Mouse (Mus musculus) midbrain, embryonic 15.5 days (tissue): ENCODE results near the gene Ecm2. TPM values are rescaled to one million over a fixed set of nuclear protein-coding genes. Genes with fewer than 3 reads are reported as not detected.

Experiments used
- ATAC-seq: fragments of 200-750 bp; cut with Nextera tagmentation; replicated peaks from 2 replicates; pipeline ENCODE4 v1.8.0; 2017; ENCODE audit warnings: moderate TSS enrichment
- H3K27ac ChIP-seq: fragments of 300-500 bp; sonication (generic); 2 replicates; pipeline ENCODE4 v1.5.1; 2015; ENCODE audit warnings: mild to moderate bottlenecking, inconsistent platforms
- H3K27me3 ChIP-seq: fragments of 300-500 bp; sonication (generic); replicated peaks from 2 replicates; pipeline ENCODE4 v1.6.1; 2015; ENCODE audit warnings: inconsistent platforms
- H3K36me3 ChIP-seq: fragments of 300-500 bp; sonication (generic); replicated peaks from 2 replicates; pipeline ENCODE4 v1.6.1; 2015; ENCODE audit warnings: inconsistent platforms
- H3K4me1 ChIP-seq: fragments of 300-500 bp; sonication (generic); 2 replicates; pipeline ENCODE4 v1.6.1; 2015; ENCODE audit warnings: inconsistent platforms
- H3K4me2 ChIP-seq: fragments of 300-500 bp; sonication (generic); 2 replicates; pipeline ENCODE4 v1.6.1; 2015; ENCODE audit warnings: inconsistent platforms, mild to moderate bottlenecking, moderate library complexity
- H3K4me3 ChIP-seq: fragments of 300-500 bp; sonication (generic); 2 replicates; pipeline ENCODE4 v1.5.1; 2015; ENCODE audit warnings: mild to moderate bottlenecking, inconsistent platforms
- H3K9ac ChIP-seq: fragments of 300-500 bp; sonication (generic); 2 replicates; pipeline ENCODE4 v1.6.1; 2015; ENCODE audit warnings: mild to moderate bottlenecking, inconsistent platforms
- H3K9me3 ChIP-seq: fragments of 300-500 bp; sonication (generic); 2 replicates; pipeline ENCODE4 v1.6.1; 2016; ENCODE audit warnings: inconsistent platforms
- WGBS: fragments of 180-500 bp; shearing (Covaris S2); methylation state at CpG from one replicate; pipeline ENCODE4 v1.1.7; 2015; ENCODE audit warnings: mixed read lengths; 5-methylcytosine and 5-hydroxymethylcytosine counted together
- polyA plus RNA-seq: library from polyadenylated mRNA; unstranded; fragments of >200 nt; fragmentation: Nextera tagmentation; extraction: Ambion mirVana; gene quantifications from 2 replicates; pipeline ENCODE4 v1.2.1, GENCODE M21; 2015

Gene Ecm2
- polyA plus RNA-seq, 1 experiment from 2014 or later: 1.9 TPM

- ATAC-seq: no peak
- H3K27ac ChIP-seq: no peak overlapping the region
- H3K27me3 ChIP-seq: no peaks in the 10 kb centered on the region
- no peaks in the 10 kb centered on the region for H3K9me3 ChIP-seq
- H3K36me3 ChIP-seq: no peaks in the 10 kb centered on the region
- H3K9ac ChIP-seq: no peak overlapping the region
- WGBS: 76% methylated on average over 3 of the region's 3 CpGs
- no peak overlapping the region for H3K4me2 ChIP-seq
- no peaks in the 10 kb centered on the region for H3K4me1 ChIP-seq
- no peak overlapping the region for H3K4me3 ChIP-seq
Observed at GRCm38 (mm10) chr13:49570371-49570770, 65.8 kb downstream of the Ecm2 start.

GRCm38 (mm10) chr13:49571418-49571817, 66.8 kb downstream of the Ecm2 start:
- Histone ChIP-seq H3K4me2 (no peak overlapping the region), H3K4me3 (no peak overlapping the region), H3K36me3 (no peaks in the 10 kb centered on the region), H3K27ac (no peak overlapping the region), H3K4me1 (no peaks in the 10 kb centered on the region), H3K9me3 (no peaks in the 10 kb centered on the region), H3K9ac (no peak overlapping the region), H3K27me3 (no peaks in the 10 kb centered on the region)
- 91% methylated on average over 2 of the region's 2 CpGs for WGBS
- no peak for ATAC-seq

GRCm38 (mm10) chr13:49581541-49582530, 77.2 kb downstream of the Ecm2 start, which contains the start of gene Omd:
Gene Omd, plus strand, starts transcription at chr13:49582462.
- Histone ChIP-seq H3K4me2 (no peak within 1 kb of the TSS), H3K36me3 (no peaks in the 10 kb centered on the region), H3K27me3 (no peaks in the 10 kb centered on the region), H3K9ac (no peak within 1 kb of the TSS), H3K9me3 (no peaks in the 10 kb centered on the region), H3K4me1 (no peaks in the 10 kb centered on the region), H3K4me3 (no peak within 1 kb of the TSS), H3K27ac (no peak within 1 kb of the TSS)
- no peak for ATAC-seq
- 86% methylated on average over 8 of the region's 8 CpGs for WGBS

Other genes with a start within 250 kb of the Ecm2 start
- 3.1 TPM in 2 replicates for gene Fgd3, start 184.5 kb upstream of the Ecm2 start, polyA plus RNA-seq
- 28.3 and 29.2 TPM in 2 replicates for gene Bicd2, start 163.2 kb upstream of the Ecm2 start, polyA plus RNA-seq
- 14.0 and 14.4 TPM in 2 replicates for gene Ippk, start 83.6 kb upstream of the Ecm2 start, polyA plus RNA-seq
- gene Tes3-ps, start 11.5 kb upstream of the Ecm2 start, polyA plus RNA-seq: 0.62 and 0.66 TPM in 2 replicates
- 0.54 and 0.90 TPM in 2 replicates for gene Aspn, start 39.6 kb downstream of the Ecm2 start, polyA plus RNA-seq
- 0.46 and 0.74 TPM in 2 replicates for gene Omd, start 77.7 kb downstream of the Ecm2 start, polyA plus RNA-seq
- gene Ogn, start 103.2 kb downstream of the Ecm2 start, polyA plus RNA-seq: 12.4 TPM in 2 replicates
- 5.7 and 6.2 TPM in 2 replicates for gene Cenpp, start 148.0 kb downstream of the Ecm2 start, polyA plus RNA-seq
- 16.1 and 19.9 TPM in 2 replicates for gene Nol8, start 148.3 kb downstream of the Ecm2 start, polyA plus RNA-seq
- gene Iars, start 177.3 kb downstream of the Ecm2 start, polyA plus RNA-seq: 50.0 and 50.4 TPM in 2 replicates